Mouse (Mus musculus) stomach, postnatal 0 days (tissue): ENCODE measurements around the gene 1110002E22Rik.

Experiments
- CTCF ChIP-seq: IDR thresholded peaks from 2 replicates; pipeline ENCODE4 v1.5.1; 2016; ENCODE audit warnings: antibody characterized with exemption, low read depth, mild to moderate bottlenecking, moderate library complexity
- EP300 ChIP-seq: optimal IDR thresholded peaks from 2 replicates; pipeline ENCODE3; 2016; ENCODE audit warnings: antibody characterized with exemption

DNA sequence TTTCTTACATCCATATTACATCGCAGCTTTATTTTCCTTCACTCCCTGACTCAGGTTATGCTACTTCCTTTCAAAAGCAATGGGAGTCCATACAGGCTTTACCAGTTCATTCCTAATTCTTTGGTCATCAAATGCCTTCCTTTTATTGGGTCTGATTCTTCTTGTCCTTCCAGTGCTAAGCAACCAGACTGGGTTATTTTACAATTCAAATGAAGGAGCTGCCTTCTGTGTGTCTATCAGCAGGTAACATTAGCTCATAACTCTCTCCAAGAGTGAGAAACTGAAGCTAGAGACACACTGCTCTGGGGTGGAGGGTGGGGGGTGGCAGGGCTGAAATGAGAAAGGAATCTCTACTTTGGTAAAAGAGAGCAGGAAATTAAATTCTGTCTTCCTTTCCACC, 65.8 kb downstream of the 1110002E22Rik start:
- TF ChIP-seq CTCF (no peak), EP300 (no peak)
